Mouse (Mus musculus) heart, embryonic 12.5 days (tissue): ENCODE measurements around the gene Sec63. TPM values are rescaled to one million over a fixed set of nuclear protein-coding genes. Genes with fewer than 3 reads are reported as not detected.

Experiments used
- ATAC-seq: fragments of 200-750 bp; cut with Nextera tagmentation; 2 replicates; pipeline ENCODE4 v1.8.0; 2017; ENCODE audit warnings: moderate TSS enrichment, moderate library complexity; ENCODE audit not compliant: insufficient number of reproducible peaks, low FRiP score
- H3K27ac ChIP-seq: fragments of 300-500 bp; sonication (generic); 2 replicates; pipeline ENCODE4 v1.5.1; 2016; ENCODE audit warnings: mild to moderate bottlenecking, moderate library complexity; ENCODE audit not compliant: poor library complexity, severe bottlenecking
- H3K27me3 ChIP-seq: fragments of 300-500 bp; sonication (generic); replicated peaks from 2 replicates; pipeline ENCODE4 v1.6.1; 2016; ENCODE audit warnings: mild to moderate bottlenecking, moderate library complexity
- H3K36me3 ChIP-seq: fragments of 300-500 bp; sonication (generic); 2 replicates; pipeline ENCODE4 v1.6.1; 2016; ENCODE audit warnings: mild to moderate bottlenecking, moderate library complexity
- H3K4me1 ChIP-seq: fragments of 300-500 bp; sonication (generic); replicated peaks from 2 replicates; pipeline ENCODE4 v1.6.1; 2016; ENCODE audit warnings: mild to moderate bottlenecking
- H3K4me2 ChIP-seq: fragments of 300-500 bp; sonication (generic); 2 replicates; pipeline ENCODE4 v1.6.1; 2016; ENCODE audit warnings: mild to moderate bottlenecking, moderate library complexity
- H3K4me3 ChIP-seq: fragments of 300-500 bp; sonication (generic); 2 replicates; pipeline ENCODE4 v1.5.1; 2016; ENCODE audit warnings: mild to moderate bottlenecking
- H3K9ac ChIP-seq: fragments of 300-500 bp; sonication (generic); 2 replicates; pipeline ENCODE4 v1.6.1; 2016; ENCODE audit warnings: mild to moderate bottlenecking, moderate library complexity
- H3K9me3 ChIP-seq: fragments of 300-500 bp; sonication (generic); replicated peaks from 2 replicates; pipeline ENCODE4 v1.6.1; 2016; ENCODE audit warnings: mild to moderate bottlenecking, moderate library complexity
- WGBS: fragments of 180-500 bp; shearing (Covaris S2); methylation state at CpG from one replicate; pipeline ENCODE4 v1.1.7; 2016; 5-methylcytosine and 5-hydroxymethylcytosine counted together
- polyA plus RNA-seq: library from polyadenylated mRNA; unstranded; fragments of >200 nt; fragmentation: Nextera tagmentation; extraction: Ambion mirVana; gene quantifications from 2 replicates; pipeline ENCODE4 v1.2.1, GENCODE M21; 2016

Sec63 gene
- polyA plus RNA-seq, 1 experiment from 2014 or later: 21.0 TPM

DNA sequence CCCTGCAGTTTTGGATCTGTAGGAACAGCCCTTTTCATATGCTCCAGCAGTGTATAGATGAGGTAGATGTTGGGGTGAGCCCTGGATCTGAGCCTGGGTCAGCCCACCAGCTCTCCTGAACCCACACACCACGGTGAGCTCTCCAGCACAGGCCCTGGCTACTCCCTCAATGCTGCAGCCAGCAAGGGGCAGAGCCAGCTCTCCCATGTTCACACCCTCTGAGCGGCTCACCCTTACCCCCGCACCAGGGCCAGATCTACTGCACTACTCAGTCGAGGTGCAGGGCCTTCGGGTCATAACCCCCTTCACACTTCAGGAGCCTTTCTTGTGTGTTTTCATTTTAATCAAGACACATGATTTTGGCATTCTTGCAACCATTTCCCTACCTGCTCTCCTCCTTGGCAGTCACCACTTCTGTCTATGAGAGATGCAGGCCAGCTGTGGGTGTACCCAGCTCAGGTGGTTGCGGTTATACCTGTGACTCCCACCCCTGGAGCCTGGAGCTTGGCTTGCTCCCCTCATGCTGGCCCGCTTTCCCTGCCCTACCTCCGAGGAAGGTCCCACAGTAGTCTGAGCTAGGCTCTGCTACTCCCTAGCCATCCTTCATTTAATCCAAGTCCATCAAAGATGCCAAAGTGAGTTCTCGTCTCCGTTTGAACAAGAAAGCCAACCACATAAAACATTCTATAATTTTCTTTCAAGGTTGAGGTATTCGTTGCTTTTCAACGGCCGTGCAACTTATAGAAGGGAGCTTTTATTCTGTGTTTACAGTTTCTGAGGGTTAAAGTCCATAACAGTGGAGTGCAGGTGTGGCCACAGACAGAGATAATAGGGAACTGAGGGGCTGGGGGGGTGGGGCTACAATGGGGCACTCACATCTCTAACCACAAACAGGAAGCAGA, 87.1 kb downstream of the Sec63 start:
- Histone ChIP-seq H3K27me3 (no peaks in the 10 kb centered on the region), H3K27ac (no peak overlapping the region), H3K9me3 (peaks cover 6% of the 10 kb centered on the region; the same call in 1 of the 2 replicates), H3K4me2 (no peak overlapping the region), H3K4me1 (no peaks in the 10 kb centered on the region), H3K9ac (no peak overlapping the region), H3K36me3 (no peaks in the 10 kb centered on the region), H3K4me3 (no peak overlapping the region)
- no peak for ATAC-seq
- WGBS: 87% methylated on average over 13 of the region's 13 CpGs

- Histone ChIP-seq H3K27me3 (no peaks in the 10 kb centered on the region), H3K27ac (no peak overlapping the region), H3K4me1 (no peaks in the 10 kb centered on the region), H3K4me2 (no peak overlapping the region), H3K9me3 (peaks cover 6% of the 10 kb centered on the region; the same call in 1 of the 2 replicates), H3K36me3 (no peaks in the 10 kb centered on the region), H3K9ac (no peak overlapping the region), H3K4me3 (no peak overlapping the region)
- WGBS: 75% methylated on average over 7 of the region's 7 CpGs
- ATAC-seq: no peak
Measured at GRCm38 (mm10) chr10:42849081-42849400, 87.7 kb downstream of the Sec63 start.

GRCm38 (mm10) chr10:42854838-42855237, 93.5 kb downstream of the Sec63 start:
- no peak overlapping the region for H3K27ac ChIP-seq

GRCm38 (mm10) chr10:42855250-42855649, 94.0 kb downstream of the Sec63 start:
- H3K4me1 ChIP-seq: peaks cover 9% of the 10 kb centered on the region; the same call in 1 of the 2 replicates
- H3K9me3 ChIP-seq: peaks cover 8% of the 10 kb centered on the region
- no peak for ATAC-seq
- 21% methylated on average over 5 of the region's 5 CpGs for WGBS
- H3K27me3 ChIP-seq: no peaks in the 10 kb centered on the region
- no peak overlapping the region for H3K9ac ChIP-seq
- H3K4me3 ChIP-seq: no peak overlapping the region
- H3K27ac ChIP-seq: no peak overlapping the region
- H3K4me2 ChIP-seq: 0 out of 2 replicates have a peak overlapping the region, but pooled peaks have one; percentile 3
- H3K36me3 ChIP-seq: no peaks in the 10 kb centered on the region

More at GRCm38 (mm10) chr10:42854838-42855237, 93.5 kb downstream of the Sec63 start:
- Histone ChIP-seq H3K4me1 (peaks cover 9% of the 10 kb centered on the region; the same call in 1 of the 2 replicates), H3K9ac (no peak overlapping the region), H3K4me2 (0 out of 2 replicates have a peak overlapping the region, but pooled peaks have one; percentile 3), H3K9me3 (peaks cover 8% of the 10 kb centered on the region), H3K36me3 (no peaks in the 10 kb centered on the region), H3K27me3 (no peaks in the 10 kb centered on the region), H3K4me3 (no peak overlapping the region)
- no peak for ATAC-seq
- whole genome bisulfite sequencing: 60% methylated on average over 4 of the region's 4 CpGs

DNA sequence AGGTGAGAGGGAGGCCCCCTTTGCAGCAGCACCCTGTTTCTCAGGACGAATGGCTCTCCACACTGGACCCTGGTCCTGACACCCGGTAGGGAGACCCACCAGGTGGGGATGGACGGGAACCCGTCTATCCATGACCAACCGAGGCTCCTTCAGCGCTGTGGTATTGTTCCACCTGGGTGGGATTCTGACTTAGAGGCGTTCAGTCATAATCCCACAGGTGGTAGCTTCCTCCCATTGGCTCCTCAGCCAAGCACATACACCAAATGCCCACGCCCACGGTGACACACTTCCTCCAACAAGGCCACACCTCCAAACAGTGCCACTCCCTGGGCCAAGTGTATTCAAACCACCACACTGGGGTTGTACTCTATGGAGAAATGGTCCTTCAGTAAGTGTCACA, 95.3 kb downstream of the Sec63 start:
- H3K4me2 ChIP-seq: no peak overlapping the region
- H3K27ac ChIP-seq: no peak overlapping the region
- H3K36me3 ChIP-seq: no peaks in the 10 kb centered on the region
- H3K9ac ChIP-seq: no peak overlapping the region
- H3K4me3 ChIP-seq: no peak overlapping the region
- WGBS: 94% methylated on average over 9 of the region's 9 CpGs
- peaks cover 8% of the 10 kb centered on the region for H3K9me3 ChIP-seq
- H3K27me3 ChIP-seq: no peaks in the 10 kb centered on the region
- peaks cover 9% of the 10 kb centered on the region; the same call in 1 of the 2 replicates for H3K4me1 ChIP-seq
- ATAC-seq: no peak

DNA sequence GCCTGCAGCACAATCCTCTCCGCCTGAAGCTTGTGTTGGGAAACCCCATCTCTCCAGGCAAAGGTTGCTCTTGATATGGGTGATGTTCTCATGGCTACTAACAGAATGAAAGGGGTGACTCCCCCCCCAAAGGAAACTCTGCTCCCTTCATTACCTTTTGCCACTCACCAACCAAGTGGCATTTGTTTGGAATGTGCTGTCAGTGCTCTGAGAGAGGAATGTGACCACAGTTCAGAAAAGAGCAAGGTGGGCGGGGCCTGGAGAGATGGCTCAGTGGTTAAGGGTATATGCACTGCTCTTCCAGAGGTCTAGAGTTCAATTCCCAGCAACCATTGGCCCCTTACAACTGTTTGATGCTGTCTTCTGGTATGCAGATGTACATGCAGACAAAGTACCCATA, 95.7 kb downstream of the Sec63 start:
- H3K27ac ChIP-seq: no peak overlapping the region
- ATAC-seq: no peak
- 85% methylated on average over 2 of the region's 2 CpGs for WGBS

DNA sequence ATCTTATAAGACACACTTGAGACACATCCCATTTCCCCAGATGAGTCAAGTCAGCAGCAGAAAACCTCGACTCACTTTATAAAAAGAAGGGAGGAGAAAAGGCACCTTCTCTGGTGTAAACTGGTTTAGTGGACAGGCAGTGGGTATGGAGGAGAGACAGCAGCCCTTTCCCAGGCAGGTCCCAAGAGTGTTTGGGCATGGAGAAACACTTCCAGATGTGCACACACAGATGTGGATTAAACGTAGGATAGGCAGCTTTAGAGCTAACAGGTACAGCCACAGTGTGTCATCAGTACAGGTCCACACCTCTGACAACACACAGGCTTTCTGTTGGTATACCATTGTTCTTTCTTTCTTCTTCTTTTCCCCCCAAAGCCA, 98.5 kb downstream of the Sec63 start:
- peaks cover 8% of the 10 kb centered on the region; the same call in 1 of the 2 replicates for H3K9me3 ChIP-seq
- H3K27me3 ChIP-seq: no peaks in the 10 kb centered on the region
- WGBS: 51% methylated on average over 2 of the region's 2 CpGs
- no peak overlapping the region for H3K4me3 ChIP-seq
- no peak for ATAC-seq
- no peak overlapping the region for H3K4me2 ChIP-seq
- H3K4me1 ChIP-seq: peaks cover 17% of the 10 kb centered on the region
- no peak overlapping the region for H3K27ac ChIP-seq
- H3K36me3 ChIP-seq: no peaks in the 10 kb centered on the region
- H3K9ac ChIP-seq: no peak overlapping the region

More for the DNA sequence above, 95.7 kb downstream of the Sec63 start:
- Histone ChIP-seq H3K9ac (no peak overlapping the region), H3K9me3 (peaks cover 8% of the 10 kb centered on the region), H3K4me1 (peaks cover 9% of the 10 kb centered on the region; the same call in 1 of the 2 replicates), H3K4me2 (no peak overlapping the region), H3K36me3 (no peaks in the 10 kb centered on the region), H3K27me3 (no peaks in the 10 kb centered on the region), H3K4me3 (no peak overlapping the region)

DNA sequence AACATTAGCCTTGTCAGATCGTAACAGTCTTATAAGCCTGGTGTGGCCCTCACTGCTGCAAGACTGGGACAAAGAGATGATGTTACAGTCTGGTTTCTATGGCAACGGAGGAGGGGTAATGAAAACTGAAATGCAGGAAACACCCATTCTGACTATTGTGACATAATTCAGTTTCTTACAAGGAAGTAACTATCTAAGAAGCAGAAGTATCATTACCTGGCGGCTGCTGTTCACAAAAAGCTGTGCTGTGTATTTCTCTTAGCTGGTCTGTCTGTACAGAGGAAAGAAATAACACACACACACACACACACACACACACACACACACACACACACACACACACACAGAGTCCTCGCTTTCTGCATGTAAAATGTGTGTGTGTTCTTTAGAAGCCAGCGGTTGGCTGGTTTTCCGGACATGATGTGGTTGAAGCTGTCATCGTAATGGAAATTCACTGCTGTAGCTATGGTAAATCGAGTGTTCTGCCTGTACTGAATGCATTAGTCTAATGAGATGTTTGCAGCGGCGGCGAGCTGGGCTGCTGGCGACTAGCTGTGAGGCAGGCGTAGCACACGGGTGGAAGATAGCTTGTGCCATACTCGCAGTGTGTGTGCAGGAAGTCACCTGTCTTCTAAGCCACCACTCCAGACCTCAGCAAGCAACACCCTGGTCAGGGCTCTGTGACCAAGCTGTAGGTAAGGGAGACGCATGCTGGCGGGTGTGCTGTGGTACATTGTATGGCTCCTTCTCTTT, 99.0 kb downstream of the Sec63 start, which contains the start of gene Scml4:
Gene Scml4, plus strand, starts transcription at position 212 of the 753 bp plus-strand sequence.
- no peaks in the 10 kb centered on the region for H3K27me3 ChIP-seq
- no peak within 1 kb of the TSS for H3K27ac ChIP-seq
- H3K9ac ChIP-seq: no peak within 1 kb of the TSS
- peak within 1 kb of the TSS; percentile 19; the same call in 1 of the 2 replicates for H3K4me2 ChIP-seq
- H3K36me3 ChIP-seq: no peaks in the 10 kb centered on the region
- no peak within 1 kb of the TSS for H3K4me3 ChIP-seq
- peaks cover 8% of the 10 kb centered on the region; the same call in 1 of the 2 replicates for H3K9me3 ChIP-seq
- no peak for ATAC-seq
- H3K4me1 ChIP-seq: peaks cover 17% of the 10 kb centered on the region
- 63% methylated on average over 17 of the region's 17 CpGs for WGBS

- no peak overlapping the region for H3K4me2 ChIP-seq
- no peak overlapping the region for H3K27ac ChIP-seq
- H3K4me1 ChIP-seq: peaks cover 15% of the 10 kb centered on the region
- WGBS: 80% methylated on average over 7 of the region's 7 CpGs
- H3K9me3 ChIP-seq: peaks cover 5% of the 10 kb centered on the region; the same call in 1 of the 2 replicates
- H3K27me3 ChIP-seq: no peaks in the 10 kb centered on the region
- ATAC-seq: no peak
- H3K9ac ChIP-seq: no peak overlapping the region
- H3K36me3 ChIP-seq: no peaks in the 10 kb centered on the region
- H3K4me3 ChIP-seq: no peak overlapping the region
Measured at GRCm38 (mm10) chr10:42861446-42861845, 100.2 kb downstream of the Sec63 start.

GRCm38 (mm10) chr10:42862102-42862740, 100.9 kb downstream of the Sec63 start:
- H3K4me1 ChIP-seq: peaks cover 15% of the 10 kb centered on the region
- no peaks in the 10 kb centered on the region for H3K36me3 ChIP-seq
- no peak overlapping the region for H3K27ac ChIP-seq
- WGBS: 72% methylated on average over 13 of the region's 13 CpGs
- H3K4me3 ChIP-seq: no peak overlapping the region
- no peaks in the 10 kb centered on the region for H3K9me3 ChIP-seq
- ATAC-seq: no peak
- no peaks in the 10 kb centered on the region for H3K27me3 ChIP-seq
- no peak overlapping the region for H3K9ac ChIP-seq
- H3K4me2 ChIP-seq: no peak overlapping the region

DNA sequence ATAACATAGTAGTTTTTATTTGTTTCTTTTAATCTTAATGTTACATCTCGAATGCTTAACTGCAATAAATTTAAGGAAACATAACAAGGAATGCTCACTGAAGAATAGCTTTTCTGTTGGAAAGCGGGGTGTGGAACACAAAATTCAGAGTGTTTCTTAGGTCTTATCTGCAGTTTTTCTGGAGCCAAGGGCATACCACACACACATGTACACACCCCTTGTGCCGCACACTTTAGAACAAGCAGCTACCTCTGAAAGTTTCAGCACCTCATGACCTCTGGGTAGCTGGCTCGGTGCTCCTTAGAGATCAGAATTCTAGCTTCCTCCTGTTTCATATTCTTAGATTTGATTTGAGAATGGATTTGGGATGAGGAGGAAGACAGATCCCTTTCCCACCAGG, 101.5 kb downstream of the Sec63 start:
- WGBS: 70% methylated on average over 4 of the region's 4 CpGs
- peaks cover 15% of the 10 kb centered on the region for H3K4me1 ChIP-seq
- H3K9me3 ChIP-seq: no peaks in the 10 kb centered on the region
- H3K27ac ChIP-seq: no peak overlapping the region
- H3K36me3 ChIP-seq: no peaks in the 10 kb centered on the region
- ATAC-seq: no peak
- no peak overlapping the region for H3K4me3 ChIP-seq
- no peaks in the 10 kb centered on the region for H3K27me3 ChIP-seq
- H3K9ac ChIP-seq: no peak overlapping the region
- H3K4me2 ChIP-seq: no peak overlapping the region
